Mouse (Mus musculus): ENCODE results near the gene 9930104L06Rik. TPM values are rescaled to one million over a fixed set of nuclear protein-coding genes. Genes with fewer than 3 reads are reported as not detected.
A peak's percentile ranks its signal among the peaks of the same experiment; 100 is the strongest.

9930104L06Rik gene
- total RNA-seq, 2 experiments from 2014 or later, result 9.6 to 11.1 TPM

GRCm38 (mm10) chr4:124959062-124959461 is 22.2 kb downstream of the 9930104L06Rik start:
- DNase-seq, result peak; percentile 72

GRCm38 (mm10) chr4:124960940-124961339 is 24.1 kb downstream of the 9930104L06Rik start:
- no peak for DNase-seq

- DNase-seq, result no peak
Observed at GRCm38 (mm10) chr4:124962576-124962975, 25.7 kb downstream of the 9930104L06Rik start.

GRCm38 (mm10) chr4:124964912-124965599 is 28.2 kb downstream of the 9930104L06Rik start:
- no peak for DNase-seq

- DNase-seq, result no peak
Observed at GRCm38 (mm10) chr4:124968711-124969110, 31.9 kb downstream of the 9930104L06Rik start.

GRCm38 (mm10) chr4:124969219-124969848 is 32.5 kb downstream of the 9930104L06Rik start:
- DNase-seq, result no peak

GRCm38 (mm10) chr4:124970194-124970593 is 33.3 kb downstream of the 9930104L06Rik start:
- DNase-seq, result no peak

GRCm38 (mm10) chr4:124970677-124971076 is 33.8 kb downstream of the 9930104L06Rik start:
- no peak for DNase-seq

- no peak for DNase-seq
Observed at GRCm38 (mm10) chr4:124971094-124971493, 34.2 kb downstream of the 9930104L06Rik start.

- no peak for DNase-seq
Observed at GRCm38 (mm10) chr4:124972316-124972715, 35.5 kb downstream of the 9930104L06Rik start.

GRCm38 (mm10) chr4:124973296-124973695 is 36.4 kb downstream of the 9930104L06Rik start:
- no peak for DNase-seq

- DNase-seq, result no peak
Observed at GRCm38 (mm10) chr4:124978201-124978600, 41.4 kb downstream of the 9930104L06Rik start.

GRCm38 (mm10) chr4:124983893-124984526 is 47.2 kb downstream of the 9930104L06Rik start:
- no peak for DNase-seq

GRCm38 (mm10) chr4:124984871-124985670 is 48.2 kb downstream of the 9930104L06Rik start:
- DNase-seq, result no peak

- DNase-seq, result peak; percentile 40
Observed at GRCm38 (mm10) chr4:124985671-124986602, 49.1 kb downstream of the 9930104L06Rik start, which contains the start of gene Rspo1. Gene Rspo1, plus strand, starts transcription at chr4:124986430.

GRCm38 (mm10) chr4:124986739-124987710 is 50.2 kb downstream of the 9930104L06Rik start:
- DNase-seq, result no peak

GRCm38 (mm10) chr4:124987711-124988097 is 50.9 kb downstream of the 9930104L06Rik start:
- no peak for DNase-seq

GRCm38 (mm10) chr4:124988382-124988781 is 51.5 kb downstream of the 9930104L06Rik start:
- DNase-seq, result no peak

GRCm38 (mm10) chr4:124989787-124990253 is 53.0 kb downstream of the 9930104L06Rik start:
- no peak for DNase-seq

- no peak for DNase-seq
Observed at GRCm38 (mm10) chr4:124990325-124990724, 53.5 kb downstream of the 9930104L06Rik start.
